Mouse (Mus musculus): ENCODE measurements around the gene Gle1. TPM values are rescaled to one million over a fixed set of nuclear protein-coding genes. Genes with fewer than 3 reads are reported as not detected.
"Not testable (repeated sequence)": the region's sequence is repeated elsewhere in the genome, so short reads cannot be mapped to it uniquely, and the experiment has no call there.

The Gle1 gene
- 38.8 and 43.1 TPM in 2 replicates for polyA plus RNA-seq (2016; fragmentation: Nextera tagmentation; extraction: Ambion mirVana)

GRCm38 (mm10) chr2:29934906-29935599 lies at the start of gene Gle1:
Gene Gle1 (plus strand): TSS chr2:29935426.
- Histone ChIP-seq H3K27me3 (replicated peaks) (no peaks in the 10 kb centered on the region), H3K4me1 (peaks cover 18% of the 10 kb centered on the region), H3K36me3 (peaks cover 47% of the 10 kb centered on the region), H3K4me3 (peak within 1 kb of the TSS; percentile 85), H3K4me2 (peak within 1 kb of the TSS; percentile 78), H3K9me3 (replicated peaks) (no peaks in the 10 kb centered on the region), H3K27ac (peak within 1 kb of the TSS; percentile 79), H3K9ac (peak within 1 kb of the TSS; percentile 81)
- WGBS (ENCODE audit: insufficient replicate concordance) = 3% methylated on average over 44 of the region's 44 CpGs
- peak; percentile 94 for ATAC-seq

- WGBS (ENCODE audit: insufficient replicate concordance) = 62% methylated on average over 9 of the region's 9 CpGs
- not testable (repeated sequence) for H3K4me2 ChIP-seq; H3K36me3 ChIP-seq; ATAC-seq; H3K4me3 ChIP-seq; H3K9me3 ChIP-seq (replicated peaks); H3K27ac ChIP-seq; H3K9ac ChIP-seq
- H3K27me3 ChIP-seq (replicated peaks) = peaks cover 16% of the 10 kb centered on the region
- peaks cover 21% of the 10 kb centered on the region for H3K4me1 ChIP-seq
Measured at GRCm38 (mm10) chr2:29886659-29887292, 48.5 kb upstream of the Gle1 start.

- H3K4me1 ChIP-seq = peaks cover 25% of the 10 kb centered on the region
- peak; percentile 82 for ATAC-seq
- H3K36me3 ChIP-seq = peaks cover 32% of the 10 kb centered on the region
- 1% methylated on average over 70 of the region's 70 CpGs for WGBS (ENCODE audit: insufficient replicate concordance)
- peak within 1 kb of the TSS; percentile 97 for H3K9ac ChIP-seq
- H3K4me3 ChIP-seq = peak within 1 kb of the TSS; percentile 100
- peaks cover 16% of the 10 kb centered on the region for H3K27me3 ChIP-seq (replicated peaks)
- no peaks in the 10 kb centered on the region for H3K9me3 ChIP-seq (replicated peaks)
- peak within 1 kb of the TSS; percentile 93 for H3K4me2 ChIP-seq
- H3K27ac ChIP-seq = peak within 1 kb of the TSS; percentile 94
Measured at GRCm38 (mm10) chr2:29889066-29889944, 45.9 kb upstream of the Gle1 start, which contains the start of gene Odf2. Gene Odf2 (plus strand): TSS chr2:29889221.

GRCm38 (mm10) chr2:29889991-29890833 lies 45.0 kb upstream of the Gle1 start:
- Histone ChIP-seq H3K4me3 (peak overlapping the region; percentile 100), H3K4me2 (peak overlapping the region; percentile 93), H3K9ac (peak overlapping the region; percentile 97), H3K27me3 (replicated peaks) (peaks cover 16% of the 10 kb centered on the region), H3K27ac (peak overlapping the region; percentile 94), H3K36me3 (peaks cover 41% of the 10 kb centered on the region), H3K4me1 (peaks cover 25% of the 10 kb centered on the region), H3K9me3 (replicated peaks) (no peaks in the 10 kb centered on the region)
- ATAC-seq = peak; percentile 94
- WGBS (ENCODE audit: insufficient replicate concordance) = under 1% methylated on average over 56 of the region's 61 CpGs

GRCm38 (mm10) chr2:29891773-29892172 lies 43.5 kb upstream of the Gle1 start:
- 91% methylated on average over 6 of the region's 6 CpGs for WGBS (ENCODE audit: insufficient replicate concordance)

GRCm38 (mm10) chr2:29896071-29896470 lies 39.2 kb upstream of the Gle1 start:
- Histone ChIP-seq H3K4me2 (no peak overlapping the region), H3K36me3 (peaks cover 98% of the 10 kb centered on the region), H3K4me3 (no peak overlapping the region), H3K9me3 (replicated peaks) (no peaks in the 10 kb centered on the region), H3K9ac (no peak overlapping the region), H3K27me3 (replicated peaks) (no peaks in the 10 kb centered on the region), H3K27ac (no peak overlapping the region), H3K4me1 (peaks cover 10% of the 10 kb centered on the region)
- WGBS (ENCODE audit: insufficient replicate concordance) = 96% methylated on average over 1 of the region's 1 CpGs
- no peak for ATAC-seq

More at GRCm38 (mm10) chr2:29891773-29892172, 43.5 kb upstream of the Gle1 start:
- Histone ChIP-seq H3K4me3 (no peak overlapping the region), H3K36me3 (peaks cover 55% of the 10 kb centered on the region), H3K27ac (0 out of 2 replicates have a peak overlapping the region, but pooled peaks have one; percentile 2), H3K4me1 (peaks cover 25% of the 10 kb centered on the region), H3K27me3 (replicated peaks) (peaks cover 14% of the 10 kb centered on the region), H3K4me2 (peak overlapping the region; percentile 93), H3K9ac (no peak overlapping the region), H3K9me3 (replicated peaks) (no peaks in the 10 kb centered on the region)
- no peak for ATAC-seq

- H3K9ac ChIP-seq = no peak overlapping the region
- H3K9me3 ChIP-seq (replicated peaks) = no peaks in the 10 kb centered on the region
- peaks cover 99% of the 10 kb centered on the region for H3K36me3 ChIP-seq
- ATAC-seq = no peak
- WGBS (ENCODE audit: insufficient replicate concordance) = 85% methylated on average over 2 of the region's 2 CpGs
- H3K27me3 ChIP-seq (replicated peaks) = no peaks in the 10 kb centered on the region
- no peak overlapping the region for H3K27ac ChIP-seq
- H3K4me3 ChIP-seq = no peak overlapping the region
- no peak overlapping the region for H3K4me2 ChIP-seq
- H3K4me1 ChIP-seq = no peaks in the 10 kb centered on the region
Measured at GRCm38 (mm10) chr2:29897366-29897765, 37.9 kb upstream of the Gle1 start.

GRCm38 (mm10) chr2:29898081-29898480 lies 37.1 kb upstream of the Gle1 start:
- no peak overlapping the region for H3K9ac ChIP-seq
- H3K27ac ChIP-seq = no peak overlapping the region
- no peaks in the 10 kb centered on the region for H3K27me3 ChIP-seq (replicated peaks)
- H3K4me3 ChIP-seq = no peak overlapping the region
- WGBS (ENCODE audit: insufficient replicate concordance) = 93% methylated on average over 1 of the region's 1 CpGs
- H3K4me2 ChIP-seq = no peak overlapping the region
- H3K36me3 ChIP-seq = peaks cover 99% of the 10 kb centered on the region
- ATAC-seq = no peak
- no peaks in the 10 kb centered on the region for H3K9me3 ChIP-seq (replicated peaks)
- H3K4me1 ChIP-seq = no peaks in the 10 kb centered on the region

GRCm38 (mm10) chr2:29902194-29902593 lies 33.0 kb upstream of the Gle1 start:
- H3K9me3 ChIP-seq (replicated peaks) = no peaks in the 10 kb centered on the region
- ATAC-seq = no peak
- H3K4me3 ChIP-seq = no peak overlapping the region
- no peak overlapping the region for H3K9ac ChIP-seq
- no peaks in the 10 kb centered on the region for H3K4me1 ChIP-seq
- H3K27me3 ChIP-seq (replicated peaks) = no peaks in the 10 kb centered on the region
- H3K27ac ChIP-seq = no peak overlapping the region
- no peak overlapping the region for H3K4me2 ChIP-seq
- H3K36me3 ChIP-seq = peaks cover 100% of the 10 kb centered on the region
- 89% methylated on average over 10 of the region's 10 CpGs for WGBS (ENCODE audit: insufficient replicate concordance)

GRCm38 (mm10) chr2:29908171-29908570 lies 27.1 kb upstream of the Gle1 start:
- not testable (repeated sequence) for H3K9ac ChIP-seq
- 88% methylated on average over 2 of the region's 2 CpGs for WGBS (ENCODE audit: insufficient replicate concordance)

GRCm38 (mm10) chr2:29910042-29910441 lies 25.2 kb upstream of the Gle1 start:
- Histone ChIP-seq H3K9ac (no peak overlapping the region), H3K27ac (no peak overlapping the region), H3K9me3 (replicated peaks) (no peaks in the 10 kb centered on the region), H3K4me3 (no peak overlapping the region), H3K27me3 (replicated peaks) (no peaks in the 10 kb centered on the region), H3K4me2 (no peak overlapping the region), H3K36me3 (peaks cover 94% of the 10 kb centered on the region), H3K4me1 (no peaks in the 10 kb centered on the region)
- no peak for ATAC-seq
- 83% methylated on average over 2 of the region's 2 CpGs for WGBS (ENCODE audit: insufficient replicate concordance)

More at GRCm38 (mm10) chr2:29908171-29908570, 27.1 kb upstream of the Gle1 start:
- not testable (repeated sequence) for ATAC-seq; H3K4me2 ChIP-seq; H3K9me3 ChIP-seq (replicated peaks); H3K4me3 ChIP-seq; H3K27ac ChIP-seq; H3K4me1 ChIP-seq; H3K27me3 ChIP-seq (replicated peaks)
- peaks cover 94% of the 10 kb centered on the region for H3K36me3 ChIP-seq
